Comparison of ENCODE assay signal across 10 mouse cellular contexts in the genomic region with DNA sequence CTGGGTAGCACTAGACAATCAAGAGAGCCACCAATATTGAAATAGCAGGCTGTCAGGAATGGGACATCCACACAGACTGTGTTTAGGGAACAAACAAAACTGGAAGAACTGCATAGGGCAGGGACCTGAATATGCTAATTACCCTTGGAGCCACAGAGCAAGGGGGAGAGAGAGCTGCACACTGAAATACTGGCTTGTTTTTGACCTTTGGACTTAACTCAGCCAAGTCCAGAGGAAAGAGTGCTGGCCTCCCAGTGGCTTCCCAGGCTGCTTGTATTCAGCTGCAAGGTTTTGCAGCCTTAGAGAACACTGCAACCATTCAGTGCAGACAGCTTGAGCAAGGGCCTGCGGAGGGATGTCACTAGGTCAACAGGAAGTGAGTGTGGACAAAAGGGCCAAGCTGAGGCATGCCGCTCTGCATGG.
DNase-seq lines count a peak whose midpoint lies in the region; ATAC-seq and TF ChIP-seq lines count a peak whose summit lies in the region.
"Had no signal": no experiment of that assay in that cellular context is flagged by ENCODE, and none has a peak within 500 bp of the region (broad histone marks: within the 10 kb centered on the region; RNA-seq: fewer than 3 reads in every experiment).

No protein-coding gene starts in this region.

- peak overlapping the region; percentile 6; the same call in 1 of the 2 replicates for H3K4me3 ChIP-seq in intestine, embryonic 15.5 days (replicated peaks)
- H3K4me3 ChIP-seq in liver, embryonic 14.5 days (ENCODE audit: insufficient read depth in 1 of 2, low read depth in 2 of 2, low read length in 2 of 2), result no peak overlapping the region
- no peak overlapping the region for H3K4me3 ChIP-seq in stomach, embryonic 14.5 days (ENCODE audit: low read depth, low read length)

- TF ChIP-seq CTCF in liver, embryonic 14.5 days (IDR thresholded peaks at IDR 0.05; ENCODE audit: low read depth), result no peak

- peak overlapping the region; percentile 58 for H3K27ac ChIP-seq in intestine, embryonic 15.5 days
- H3K27ac ChIP-seq in liver, embryonic 14.5 days, result no peak overlapping the region
- H3K27ac ChIP-seq in stomach, embryonic 14.5 days (ENCODE audit: low read length), result peak overlapping the region; percentile 33; the same call in 1 of the 2 replicates
- H3K27ac ChIP-seq: macrophage had no signal

- TF ChIP-seq EP300 in liver, embryonic 14.5 days (IDR thresholded peaks at IDR 0.05; ENCODE audit: low read depth), result no peak

- H3K27me3 ChIP-seq in intestine, embryonic 15.5 days (replicated peaks), result no peaks in the 10 kb centered on the region
- H3K27me3 ChIP-seq in liver, embryonic 14.5 days (ENCODE audit: control insufficient read depth, insufficient read depth, low read length), result no peaks in the 10 kb centered on the region
- H3K27me3 ChIP-seq in stomach, embryonic 14.5 days (ENCODE audit: control insufficient read depth, insufficient read depth, low read length), result no peaks in the 10 kb centered on the region
- H3K27me3 ChIP-seq: CH12.LX had no signal

- H3K9me3 ChIP-seq in intestine, embryonic 15.5 days, result no peaks in the 10 kb centered on the region
- no peaks in the 10 kb centered on the region for H3K9me3 ChIP-seq in liver, embryonic 14.5 days (ENCODE audit: control insufficient read depth, low read length)
- H3K9me3 ChIP-seq in stomach, embryonic 14.5 days (ENCODE audit: control insufficient read depth, low read depth, low read length), result no peaks in the 10 kb centered on the region

- WGBS in intestine, embryonic 15.5 days, result 21% methylated on average over 2 of the region's 2 CpGs
- WGBS in liver, embryonic 14.5 days (ENCODE audit: insufficient replicate concordance), result 36% methylated on average over 2 of the region's 2 CpGs
- WGBS in stomach, embryonic 14.5 days, result 42% methylated on average over 2 of the region's 2 CpGs

- no peaks in the 10 kb centered on the region for H3K36me3 ChIP-seq in intestine, embryonic 15.5 days
- no peaks in the 10 kb centered on the region for H3K36me3 ChIP-seq in liver, embryonic 14.5 days (replicated peaks; ENCODE audit: control insufficient read depth, insufficient read depth, low read depth)
- no peaks in the 10 kb centered on the region for H3K36me3 ChIP-seq in stomach, embryonic 14.5 days (ENCODE audit: control insufficient read depth, insufficient read depth, low read length)

- ATAC-seq in frontal cortex, adult (ENCODE audit: low TSS enrichment), result 0 out of 2 replicates have a peak, but pooled peaks have one; percentile 47
- peak; percentile 93 for ATAC-seq in intestine, embryonic 15.5 days
- ATAC-seq in liver, embryonic 14.5 days (ENCODE audit: insufficient read depth), result peak; percentile 43
- ATAC-seq in stomach, embryonic 14.5 days (ENCODE audit: insufficient number of reproducible peaks, insufficient read depth, low FRiP score, low read depth), result peak; percentile 82

- no peak for DNase-seq in frontal cortex, adult 2 months (ENCODE audit: extremely low spot score in 1 of 2, low spot score in 1 of 2)
- peak; percentile 8 for DNase-seq in cerebellum, adult 9-10 months
- DNase-seq in liver, embryonic 14.5 days (ENCODE audit: low read depth in 3 of 3, low spot score in 3 of 3), result peak in 1 of 3 experiments; percentile 7
- no peak for DNase-seq in spleen, postnatal 14 days (ENCODE audit: low spot score in 2 of 2)
- no peak for DNase-seq in thymus, postnatal 10 days (ENCODE audit: low spot score in 2 of 2)

- H3K9ac ChIP-seq in intestine, embryonic 15.5 days, result no peak overlapping the region
- no peak overlapping the region for H3K9ac ChIP-seq in liver, embryonic 14.5 days (replicated peaks)
- H3K9ac ChIP-seq in stomach, embryonic 14.5 days (replicated peaks; ENCODE audit: low read depth, low read length), result no peak overlapping the region

- 0 out of 2 replicates have a peak, but pooled peaks cover 5% of the 10 kb centered on the region for H3K4me1 ChIP-seq in intestine, embryonic 15.5 days (replicated peaks)
- peaks cover 0 to 8% of the 10 kb centered on the region in 2 experiments; a peak in 1 of 4 replicates for H3K4me1 ChIP-seq in liver, embryonic 14.5 days (replicated peaks; ENCODE audit: control insufficient read depth in 2 of 2, insufficient read depth in 2 of 2, low read length in 1 of 2)
- H3K4me1 ChIP-seq in stomach, embryonic 14.5 days (ENCODE audit: control insufficient read depth, insufficient read depth, low read length), result peaks cover 13% of the 10 kb centered on the region; the same call in 1 of the 2 replicates

- peak overlapping the region; percentile 49 for H3K4me2 ChIP-seq in intestine, embryonic 15.5 days (replicated peaks)
- H3K4me2 ChIP-seq in liver, embryonic 14.5 days (ENCODE audit: low read depth), result no peak overlapping the region
- no peak overlapping the region for H3K4me2 ChIP-seq in stomach, embryonic 14.5 days (replicated peaks; ENCODE audit: low read depth, low read length)

Comparison
In these comparisons a context has a peak if more than half of its experiments do, and no peak if none do; other contexts are left out.
1. ATAC-seq: peak in every context shown above with its lines; median percentile 93 in intestine, embryonic 15.5 days; 82 in stomach, embryonic 14.5 days; 47 in frontal cortex, adult; 43 in liver, embryonic 14.5 days.